Mouse (Mus musculus): Measurements from ENCODE around the gene Bhlha15.

DNA sequence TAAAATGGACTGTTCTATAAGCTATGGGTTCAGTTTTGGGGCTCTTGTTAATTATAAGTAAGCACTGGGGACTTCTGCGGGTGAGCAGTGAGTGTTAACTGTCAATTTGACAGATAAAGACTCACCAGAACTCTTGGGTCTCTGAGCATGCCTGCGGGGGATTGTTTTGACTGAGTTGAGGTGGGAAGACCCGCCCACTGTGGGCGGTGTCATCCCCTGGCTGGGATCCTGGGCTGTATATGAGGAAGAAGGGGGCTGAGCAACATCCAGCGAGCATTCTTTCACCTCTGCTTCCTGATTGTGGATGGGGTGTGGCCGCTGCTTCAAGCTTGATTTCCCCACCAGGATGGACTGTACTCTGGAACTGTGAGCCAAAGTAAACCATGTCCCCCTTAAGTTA lies 44.1 kb downstream of the Bhlha15 start:
- TF ChIP-seq CTCF (IDR thresholded peaks at IDR 0.05 in 2 of 3, conservative IDR thresholded peaks at IDR 0.05 in 1 of 3; ENCODE audit: control insufficient read depth in 1 of 3, insufficient read depth in 1 of 3, low read depth in 2 of 3, low read length in 3 of 3, poor library complexity in 1 of 3, severe bottlenecking in 1 of 3), result no peak
- peak; percentile 76 for TF ChIP-seq ELF1 (IDR thresholded peaks at IDR 0.05; ENCODE audit: low read depth, low read length)
- TF ChIP-seq POLR2AphosphoS5 (IDR thresholded peaks at IDR 0.05; ENCODE audit: borderline replicate concordance, low read depth, low read length), result no peak
- no peak for TF ChIP-seq ZC3H11A (IDR thresholded peaks at IDR 0.05; ENCODE audit: low read depth, low read length)

Data from MEL (cell line).